Mouse (Mus musculus) myocyte (in vitro differentiated cells): Measurements from ENCODE around the gene Fam187a. TPM values are rescaled to one million over a fixed set of nuclear protein-coding genes. Genes with fewer than 3 reads are reported as not detected.

Experiments used
- H3K27me3 ChIP-seq: one replicate; pipeline ENCODE4 v1.6.1; 2011; ENCODE audit not compliant: control insufficient read depth, insufficient read depth, insufficient read length
- H3K36me3 ChIP-seq: one replicate; pipeline ENCODE4 v1.6.1; 2011; ENCODE audit not compliant: control insufficient read depth, insufficient read depth
- H3K4me2 ChIP-seq: one replicate; pipeline ENCODE4 v1.6.1; 2011; ENCODE audit warnings: low read depth, control low read depth
- H3K4me3 ChIP-seq: one replicate; pipeline ENCODE4 v1.5.1; 2011; ENCODE audit warnings: mild to moderate bottlenecking, control low read depth, moderate library complexity
- H3K79me2 ChIP-seq: one replicate; pipeline ENCODE4 v1.6.1; 2011; ENCODE audit not compliant: control insufficient read depth, insufficient read depth
- H3ac ChIP-seq: one replicate; pipeline ENCODE4 v1.6.1; 2011; ENCODE audit not compliant: control insufficient read depth, insufficient read length
- CEBPB ChIP-seq: IDR thresholded peaks from 2 replicates; pipeline ENCODE4 v1.6.1; 2011; ENCODE audit warnings: mild to moderate bottlenecking, moderate library complexity; ENCODE audit not compliant: poor library complexity, insufficient read depth, severe bottlenecking
- E2F4 ChIP-seq: IDR thresholded peaks from one replicate; pipeline ENCODE4 v1.6.1; 2011; ENCODE audit warnings: mild to moderate bottlenecking, control low read depth, moderate library complexity; ENCODE audit not compliant: insufficient read depth
- MAX ChIP-seq: IDR thresholded peaks from one replicate; pipeline ENCODE4 v1.6.1; 2011; ENCODE audit warnings: low read depth, mild to moderate bottlenecking, control low read depth
- MYOD1 ChIP-seq, 3 experiments: IDR thresholded peaks; one replicate each; pipeline ENCODE4 v1.6.1; 2011; ENCODE audit warnings: control low read depth in 2 of 3, low read depth in 2 of 3, mild to moderate bottlenecking in 2 of 3, moderate library complexity in 1 of 3; ENCODE audit not compliant: insufficient read length in 2 of 3, control insufficient read depth in 1 of 3
- MYOG ChIP-seq, 3 experiments: IDR thresholded peaks; one replicate each; pipeline ENCODE4 v1.6.1; 2011; ENCODE audit warnings: control low read depth in 2 of 3, low read depth in 2 of 3, mild to moderate bottlenecking in 2 of 3; ENCODE audit not compliant: insufficient read length in 2 of 3, control insufficient read depth in 1 of 3, insufficient read depth in 1 of 3
- POLR2A ChIP-seq: IDR thresholded peaks from one replicate; pipeline ENCODE4 v1.6.1; 2011; ENCODE audit warnings: low read depth, mild to moderate bottlenecking, control low read depth, moderate library complexity; ENCODE audit not compliant: insufficient read length
- POLR2AphosphoS2 ChIP-seq: IDR thresholded peaks from one replicate; pipeline ENCODE4 v1.6.1; 2011; ENCODE audit warnings: low read depth, control low read depth; ENCODE audit not compliant: insufficient read length
- REST ChIP-seq: IDR thresholded peaks from one replicate; pipeline ENCODE4 v1.6.1; 2011; ENCODE audit warnings: mild to moderate bottlenecking, control low read depth, moderate library complexity; ENCODE audit not compliant: insufficient read depth, insufficient read length
- SRF ChIP-seq: IDR thresholded peaks from one replicate; pipeline ENCODE4 v1.6.1; 2011; ENCODE audit warnings: low read depth; ENCODE audit not compliant: control insufficient read depth, insufficient read length
- TCF12 ChIP-seq: IDR thresholded peaks from one replicate; pipeline ENCODE4 v1.6.1; 2011; ENCODE audit warnings: mild to moderate bottlenecking, control low read depth; ENCODE audit not compliant: poor library complexity, insufficient read depth, severe bottlenecking
- TCF3 ChIP-seq: IDR thresholded peaks from one replicate; pipeline ENCODE4 v1.6.1; 2011; ENCODE audit warnings: low read depth, control low read depth; ENCODE audit not compliant: insufficient read length
- USF1 ChIP-seq: IDR thresholded peaks from one replicate; pipeline ENCODE4 v1.6.1; 2011; ENCODE audit warnings: low read depth, mild to moderate bottlenecking, control low read depth, moderate library complexity
- polyA plus RNA-seq: library from polyadenylated mRNA; unstranded; fragments of >200 nt; fragmentation: generic; extraction: Trizol; gene quantifications from one replicate; pipeline ENCODE4 v1.2.1, GENCODE M21; 2012; ENCODE audit warnings: missing spikeins

The Fam187a gene
- polyA plus RNA-seq, 1 experiment, result not detected

DNA sequence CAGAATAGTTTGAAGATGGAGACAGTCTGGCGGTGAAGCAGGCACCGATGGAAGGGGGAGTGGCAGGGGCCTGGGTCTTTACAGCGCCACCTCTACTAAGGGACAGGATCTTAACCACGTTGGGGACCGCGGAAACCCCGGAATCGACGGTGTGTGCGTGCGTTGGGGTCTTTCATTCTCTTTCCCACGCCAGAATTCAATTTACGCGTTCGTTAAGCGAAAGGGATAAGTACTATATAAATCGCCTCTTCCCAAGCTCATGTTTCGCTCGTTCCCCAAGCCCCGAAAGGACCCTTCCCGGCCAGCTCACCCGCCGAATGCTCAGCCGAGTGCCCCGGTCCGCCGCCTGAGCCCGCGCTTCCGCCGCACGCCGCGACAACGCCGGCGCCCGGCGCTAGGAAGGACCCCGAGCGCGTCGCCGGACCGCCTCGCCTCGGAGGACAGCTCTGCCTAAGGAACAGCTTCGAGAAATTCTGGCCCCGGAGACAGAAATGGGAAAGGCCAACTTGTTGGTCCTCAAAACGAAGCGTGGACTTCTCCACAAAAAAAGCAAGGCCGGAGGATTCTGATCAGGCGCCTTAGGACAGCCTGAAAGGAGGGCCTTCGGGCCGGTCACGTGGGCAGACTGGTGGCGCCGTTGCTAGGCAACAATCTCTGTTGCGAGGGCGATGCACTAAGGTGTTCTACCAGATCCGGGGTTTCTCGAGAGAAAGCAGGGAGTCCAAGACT is 4.2 kb upstream of the Fam187a start, which contains the start of the genes Eftud2 and Ccdc103:
Gene Eftud2, minus strand, starts transcription at position 401 of the 729 bp plus-strand sequence.
Gene Ccdc103, plus strand, starts transcription at position 620 of the 729 bp plus-strand sequence.
- H3K4me3 ChIP-seq, result peak within 1 kb of the TSS; percentile 92
- peak within 1 kb of the TSS; percentile 34 for H3ac ChIP-seq
- no peaks in the 10 kb centered on the region for H3K27me3 ChIP-seq
- TF ChIP-seq POLR2AphosphoS2, result peak; percentile 89
- peak; percentile 100 for TF ChIP-seq USF1
- peak; percentile 99 for TF ChIP-seq MAX
- peak; percentile 82 for TF ChIP-seq POLR2A
- TF ChIP-seq TCF12, result no peak
- TF ChIP-seq MYOG (IDR thresholded peaks at IDR 0.05; ENCODE audit: control insufficient read depth in 1 of 3, insufficient read depth in 1 of 3, insufficient read length in 2 of 3, low read depth in 2 of 3), result no peak
- no peak for TF ChIP-seq REST
- no peak for TF ChIP-seq TCF3
- TF ChIP-seq E2F4, result peak; percentile 61
- TF ChIP-seq MYOD1 (IDR thresholded peaks at IDR 0.05; ENCODE audit: control insufficient read depth in 1 of 3, insufficient read length in 2 of 3, low read depth in 2 of 3), result no peak
- no peak for TF ChIP-seq CEBPB
- peak; percentile 37 for TF ChIP-seq SRF
- H3K36me3 ChIP-seq, result peaks cover 7% of the 10 kb centered on the region
- H3K79me2 ChIP-seq, result peaks cover 33% of the 10 kb centered on the region
- H3K4me2 ChIP-seq, result peak within 1 kb of the TSS; percentile 96

DNA sequence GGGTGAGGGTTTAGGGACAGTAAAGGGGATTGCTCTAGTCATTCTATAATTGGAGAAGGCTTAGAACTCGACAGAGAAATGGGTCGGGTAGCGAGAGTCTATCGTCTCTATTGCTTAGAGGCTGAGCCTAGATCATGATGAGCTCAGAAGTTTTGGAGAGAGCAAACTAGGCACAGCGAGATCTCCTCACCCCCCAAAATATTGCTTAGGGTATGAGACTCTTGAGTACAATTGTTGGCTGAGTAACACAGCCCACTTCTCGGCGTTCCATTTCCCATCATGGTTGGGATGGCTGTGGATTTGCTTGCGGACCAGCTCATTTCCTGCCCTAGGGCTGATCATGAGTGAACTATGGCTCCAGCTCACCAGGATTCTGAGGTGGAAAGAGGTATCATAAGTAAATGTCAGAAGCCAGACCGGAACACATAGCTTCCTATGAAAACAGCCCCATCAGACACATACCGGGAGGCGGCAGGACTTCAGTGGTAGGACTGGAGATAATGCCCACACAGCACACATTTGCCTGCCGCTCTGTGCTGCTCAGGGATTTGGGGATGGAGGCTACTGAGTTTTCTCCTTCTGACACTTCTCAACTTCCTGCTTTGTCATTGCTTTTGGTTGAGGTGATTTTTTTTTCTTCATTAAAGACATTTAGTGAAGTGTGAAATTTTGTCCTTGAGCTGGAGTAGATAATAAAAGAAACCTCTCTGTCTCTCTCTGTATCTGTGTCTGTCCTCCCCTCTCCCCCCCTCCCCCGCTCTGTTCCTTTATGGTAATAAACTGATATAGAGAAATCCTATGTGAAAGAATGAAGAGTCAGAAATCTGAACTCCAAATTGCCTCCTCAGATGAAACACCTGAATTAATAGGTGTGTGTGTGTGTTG is 3.4 kb upstream of the Fam187a start:
- Histone ChIP-seq H3K4me2 (peak overlapping the region; percentile 96), H3K27me3 (no peaks in the 10 kb centered on the region), H3K4me3 (peak overlapping the region; percentile 92), H3ac (peak overlapping the region; percentile 34), H3K79me2 (peaks cover 33% of the 10 kb centered on the region), H3K36me3 (peaks cover 2% of the 10 kb centered on the region)
- TF ChIP-seq CEBPB (no peak), TCF3 (no peak), MYOD1 (IDR thresholded peaks at IDR 0.05; ENCODE audit: control insufficient read depth in 1 of 3, insufficient read length in 2 of 3, low read depth in 2 of 3) (no peak), E2F4 (no peak), POLR2A (no peak), POLR2AphosphoS2 (no peak), SRF (no peak), USF1 (no peak), MAX (no peak), MYOG (IDR thresholded peaks at IDR 0.05; ENCODE audit: control insufficient read depth in 1 of 3, insufficient read depth in 1 of 3, insufficient read length in 2 of 3, low read depth in 2 of 3) (no peak), TCF12 (no peak), REST (no peak)

DNA sequence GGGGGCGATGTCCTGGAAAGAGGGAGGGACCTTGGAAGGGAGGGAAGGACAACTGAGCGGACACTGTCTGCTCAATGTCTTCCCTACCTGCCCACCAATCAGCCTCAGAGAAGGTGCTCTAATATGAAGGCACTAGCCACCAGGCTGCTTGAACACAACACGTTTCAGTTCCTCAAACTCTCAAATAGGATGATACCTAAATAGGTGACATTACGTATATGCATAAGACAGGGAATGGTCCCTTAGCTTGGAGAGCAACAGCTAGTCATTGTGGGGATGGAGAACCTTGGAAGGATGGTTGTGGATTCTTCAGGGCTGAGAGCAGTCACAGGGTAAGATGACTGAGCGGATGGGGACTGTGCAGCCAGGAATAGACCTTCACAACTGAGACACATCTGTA is 2.5 kb downstream of the Fam187a start:
- TF ChIP-seq CEBPB, result no peak
- no peak for TF ChIP-seq POLR2A
- no peak overlapping the region for H3K4me3 ChIP-seq
- H3K4me2 ChIP-seq, result no peak overlapping the region
- H3ac ChIP-seq, result no peak overlapping the region
- no peaks in the 10 kb centered on the region for H3K36me3 ChIP-seq
- no peaks in the 10 kb centered on the region for H3K79me2 ChIP-seq
- peaks cover 9% of the 10 kb centered on the region for H3K27me3 ChIP-seq

DNA sequence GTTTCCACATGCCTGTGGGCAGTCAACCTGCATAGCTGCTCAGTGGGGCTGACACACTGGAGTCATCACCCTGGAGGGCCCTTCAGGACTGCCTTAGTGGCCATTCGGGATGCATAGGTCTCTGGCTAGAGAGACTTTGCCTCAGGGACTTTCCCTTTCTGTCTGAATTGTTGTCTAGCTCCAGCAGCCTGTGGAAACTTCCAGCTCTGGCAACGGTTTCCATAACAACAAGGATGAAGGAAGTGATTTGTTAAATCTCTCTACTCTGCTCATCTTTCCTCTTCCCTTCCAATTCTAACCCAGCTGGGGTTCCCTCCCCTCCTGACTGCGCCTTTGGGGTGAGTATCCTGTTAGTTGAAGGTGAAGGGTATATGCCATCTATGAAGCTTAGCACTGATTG is 3.2 kb downstream of the Fam187a start:
- Histone ChIP-seq H3K27me3 (peaks cover 9% of the 10 kb centered on the region), H3K4me2 (no peak overlapping the region), H3ac (no peak overlapping the region), H3K36me3 (no peaks in the 10 kb centered on the region), H3K4me3 (no peak overlapping the region), H3K79me2 (no peaks in the 10 kb centered on the region)
- TF ChIP-seq CEBPB (no peak), E2F4 (no peak), MYOD1 (IDR thresholded peaks at IDR 0.05; ENCODE audit: control insufficient read depth in 1 of 3, insufficient read length in 2 of 3, low read depth in 2 of 3) (no peak), USF1 (no peak), MAX (no peak), TCF3 (no peak), REST (no peak), POLR2A (no peak), POLR2AphosphoS2 (no peak), TCF12 (no peak)
